Mouse (Mus musculus) testis, adult 2 months (tissue): ENCODE results near the gene Traf3ip1. TPM values are rescaled to one million over a fixed set of nuclear protein-coding genes. Genes with fewer than 3 reads are reported as not detected.

Experiments
- H3K27ac ChIP-seq: fragments of 200-500 bp; 2 replicates; pipeline ENCODE4 v1.5.1; 2012; ENCODE audit warnings: low read depth, low read length; ENCODE audit not compliant: control insufficient read depth, insufficient read depth
- H3K27me3 ChIP-seq: fragments of 200-500 bp; 2 replicates; pipeline ENCODE4 v1.6.1; 2012; ENCODE audit warnings: mild to moderate bottlenecking, low read length, moderate library complexity; ENCODE audit not compliant: control insufficient read depth, insufficient read depth
- H3K36me3 ChIP-seq: fragments of 200-500 bp; 2 replicates; pipeline ENCODE4 v1.6.1; 2012; ENCODE audit warnings: mild to moderate bottlenecking, low read length; ENCODE audit not compliant: control insufficient read depth, insufficient read depth
- H3K4me1 ChIP-seq: fragments of 200-500 bp; 2 replicates; pipeline ENCODE4 v1.6.1; 2012; ENCODE audit warnings: low read length; ENCODE audit not compliant: control insufficient read depth, insufficient read depth
- H3K4me3 ChIP-seq: fragments of 200-500 bp; 2 replicates; pipeline ENCODE4 v1.5.1; 2012; ENCODE audit warnings: low read depth, mild to moderate bottlenecking, low read length, moderate library complexity, mixed read lengths; ENCODE audit not compliant: control insufficient read depth
- CTCF ChIP-seq: fragments of 200-500 bp; IDR thresholded peaks from 2 replicates; pipeline ENCODE4 v1.5.1; 2012; ENCODE audit warnings: low read depth, mild to moderate bottlenecking, inconsistent platforms, low read length, moderate library complexity; ENCODE audit not compliant: control insufficient read depth, insufficient read depth, insufficient replicate concordance
- POLR2A ChIP-seq: fragments of 200-500 bp; IDR thresholded peaks from 2 replicates; pipeline ENCODE4 v1.6.1; 2012; ENCODE audit warnings: low read depth, mild to moderate bottlenecking, inconsistent platforms, low read length, moderate library complexity; ENCODE audit not compliant: control insufficient read depth
- polyA plus RNA-seq: library from polyadenylated mRNA; depleted of rRNA; stranded (reverse); fragments of >200 nt; gene quantifications from 2 replicates; pipeline ENCODE4 v1.2.3, GENCODE M21; 2012; rRNA removed

Traf3ip1 gene
- polyA plus RNA-seq: 32.0 and 32.5 TPM in 2 replicates

- peak within 1 kb of the TSS; percentile 93 for H3K4me3 ChIP-seq
- no peaks in the 10 kb centered on the region for H3K36me3 ChIP-seq
- H3K4me1 ChIP-seq: peaks cover 8% of the 10 kb centered on the region
- TF ChIP-seq POLR2A: peak; percentile 45; the same call in 1 of the 2 replicates
- TF ChIP-seq CTCF: no peak
- no peaks in the 10 kb centered on the region for H3K27me3 ChIP-seq
- H3K27ac ChIP-seq: peak within 1 kb of the TSS; percentile 39
Measured at GRCm38 (mm10) chr1:91494457-91495140, at the start of gene Traf3ip1. TSS of gene Traf3ip1 (plus strand) at chr1:91494647.

- no peaks in the 10 kb centered on the region; the same call in 1 of the 2 replicates for H3K4me1 ChIP-seq
- no peaks in the 10 kb centered on the region for H3K27me3 ChIP-seq
- no peak overlapping the region for H3K4me3 ChIP-seq
- no peak overlapping the region for H3K27ac ChIP-seq
- TF ChIP-seq CTCF (no peak), POLR2A (no peak)
- peaks cover 2% of the 10 kb centered on the region; the same call in 1 of the 2 replicates for H3K36me3 ChIP-seq
Measured at GRCm38 (mm10) chr1:91444841-91445830, 49.3 kb upstream of the Traf3ip1 start.

- H3K27me3 ChIP-seq: no peaks in the 10 kb centered on the region
- H3K27ac ChIP-seq: no peak overlapping the region; the same call in 1 of the 2 replicates
- no peak overlapping the region for H3K4me3 ChIP-seq
- H3K36me3 ChIP-seq: peaks cover 2% of the 10 kb centered on the region; the same call in 1 of the 2 replicates
- TF ChIP-seq POLR2A (no peak), CTCF (no peak)
- H3K4me1 ChIP-seq: no peaks in the 10 kb centered on the region; the same call in 1 of the 2 replicates
Measured at GRCm38 (mm10) chr1:91446060-91446459, 48.4 kb upstream of the Traf3ip1 start.

GRCm38 (mm10) chr1:91446511-91446910 is 47.9 kb upstream of the Traf3ip1 start:
- Histone ChIP-seq H3K27me3 (no peaks in the 10 kb centered on the region), H3K4me3 (no peak overlapping the region), H3K4me1 (no peaks in the 10 kb centered on the region; the same call in 1 of the 2 replicates), H3K36me3 (peaks cover 2% of the 10 kb centered on the region; the same call in 1 of the 2 replicates), H3K27ac (no peak overlapping the region; the same call in 1 of the 2 replicates)
- TF ChIP-seq CTCF (no peak), POLR2A (no peak)

- Histone ChIP-seq H3K4me3 (no peak overlapping the region), H3K36me3 (peaks cover 2% of the 10 kb centered on the region; the same call in 1 of the 2 replicates), H3K27ac (no peak overlapping the region), H3K4me1 (no peaks in the 10 kb centered on the region; the same call in 1 of the 2 replicates), H3K27me3 (no peaks in the 10 kb centered on the region)
- TF ChIP-seq POLR2A (no peak), CTCF (no peak)
Measured at GRCm38 (mm10) chr1:91448688-91449087, 45.8 kb upstream of the Traf3ip1 start.

- TF ChIP-seq POLR2A: no peak
- TF ChIP-seq CTCF: no peak
- Histone ChIP-seq H3K4me1 (no peaks in the 10 kb centered on the region; the same call in 1 of the 2 replicates), H3K27ac (no peak overlapping the region), H3K27me3 (no peaks in the 10 kb centered on the region), H3K4me3 (no peak overlapping the region), H3K36me3 (no peaks in the 10 kb centered on the region)
Measured at GRCm38 (mm10) chr1:91450851-91451250, 43.6 kb upstream of the Traf3ip1 start.

GRCm38 (mm10) chr1:91451547-91452084 is 42.8 kb upstream of the Traf3ip1 start:
- TF ChIP-seq CTCF: no peak
- TF ChIP-seq POLR2A: no peak
- H3K27me3 ChIP-seq: no peaks in the 10 kb centered on the region
- H3K4me3 ChIP-seq: no peak overlapping the region
- H3K27ac ChIP-seq: no peak overlapping the region
- H3K36me3 ChIP-seq: no peaks in the 10 kb centered on the region
- no peaks in the 10 kb centered on the region; the same call in none of the 2 replicates for H3K4me1 ChIP-seq
